Mouse (Mus musculus) bone marrow, adult 2 months (tissue): ENCODE results near the gene Tpcn1.

Experiments
- CTCF ChIP-seq: fragments of 200-500 bp; IDR thresholded peaks from 2 replicates; pipeline ENCODE4 v1.5.1; 2011; ENCODE audit warnings: low read length, control low read depth; ENCODE audit not compliant: control insufficient read depth, insufficient read depth
- POLR2A ChIP-seq: fragments of 200-500 bp; IDR thresholded peaks from 2 replicates; pipeline ENCODE4 v1.6.1; 2011; ENCODE audit warnings: low read depth, mild to moderate bottlenecking, control low read depth, low read length, borderline replicate concordance; ENCODE audit not compliant: control insufficient read depth

DNA sequence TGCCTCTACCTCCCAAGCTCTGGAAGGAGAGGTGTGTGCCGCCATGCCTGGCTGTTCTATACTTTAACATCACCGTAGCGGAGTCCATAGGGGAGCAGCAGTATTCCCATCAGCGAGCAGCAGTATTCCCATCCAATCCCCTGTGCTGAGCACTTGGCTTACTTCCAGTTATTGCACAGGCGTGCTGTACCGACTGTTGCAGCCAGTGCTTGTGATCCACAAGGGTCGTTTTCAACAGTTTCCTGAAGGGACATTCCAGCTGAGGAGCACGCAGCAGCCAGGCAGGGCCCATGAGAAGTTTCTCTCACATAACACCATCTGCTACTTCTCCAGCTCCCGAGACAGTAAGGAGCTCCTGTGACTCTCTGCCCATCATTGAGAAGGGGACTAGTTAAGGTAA, 82.0 kb downstream of the Tpcn1 start:
- TF ChIP-seq POLR2A (no peak), CTCF (no peak)
